Mouse (Mus musculus) megakaryocyte, embryonic 14.5 days (primary cell): ENCODE data around the gene Sell.

Experiments
- FLI1 ChIP-seq: IDR thresholded peaks from 2 replicates; pipeline ENCODE4 v1.6.1; 2012; ENCODE audit warnings: low read length, inconsistent platforms, mixed read lengths
- GATA1 ChIP-seq: IDR thresholded peaks from 3 replicates; pipeline ENCODE4 v1.6.1; 2012; ENCODE audit warnings: mixed read lengths, low read length, inconsistent platforms, borderline replicate concordance

- TF ChIP-seq GATA1 (no peak), FLI1 (no peak)
Observed at GRCm38 (mm10) chr1:164077031-164077430, 15.2 kb downstream of the Sell start.
